Mouse (Mus musculus) brain, embryonic 14.5 days (tissue): Measurements from ENCODE around the gene Gpr108.

Source experiments
- CTCF ChIP-seq: fragments of 200-500 bp; IDR thresholded peaks from 2 replicates; pipeline ENCODE4 v1.5.1; 2012; ENCODE audit warnings: inconsistent platforms, mild to moderate bottlenecking, moderate library complexity, borderline replicate concordance; ENCODE audit not compliant: insufficient read depth, insufficient read length; ENCODE audit errors: extremely low read depth
- POLR2A ChIP-seq: fragments of 200-500 bp; IDR thresholded peaks from 2 replicates; pipeline ENCODE4 v1.6.1; 2012; ENCODE audit warnings: mild to moderate bottlenecking, inconsistent platforms, borderline replicate concordance; ENCODE audit not compliant: poor library complexity, insufficient read depth, insufficient read length, severe bottlenecking; ENCODE audit errors: extremely low read depth

- TF ChIP-seq CTCF (no peak), POLR2A (no peak)
These were observed 24.9 kb downstream of the Gpr108 start for GRCm38 (mm10) chr17:57223313-57223712.
